In genomic region chr3:54048091-54048670, GRCm38 (mm10) we compare ENCODE assay signal across 23 mouse cellular contexts.
DNase-seq lines count a peak whose midpoint lies in the region; ATAC-seq and TF ChIP-seq lines count a peak whose summit lies in the region.
"Had no signal": no experiment of that assay in that cellular context is flagged by ENCODE, and none has a peak within 500 bp of the region (broad histone marks: within the 10 kb centered on the region; RNA-seq: fewer than 3 reads in every experiment).

No protein-coding gene starts in this region.

- TF ChIP-seq CTCF in brain, embryonic 14.5 days (IDR thresholded peaks at IDR 0.05; ENCODE audit: borderline replicate concordance, extremely low read depth, insufficient read depth, insufficient read length): no peak

- no peak overlapping the region for H3K9ac ChIP-seq in forebrain, embryonic 15.5 days (replicated peaks)
- H3K9ac ChIP-seq: embryonic facial prominence, embryonic 13.5 days; embryonic facial prominence, embryonic 15.5 days had no signal

- no peak; the same call in 1 of the 2 replicates for ATAC-seq in forebrain, embryonic 15.5 days (replicated peaks)
- ATAC-seq: activated CD4-positive, CD25-positive, alpha-beta regulatory T cell, adult 4 months; Patski had no signal

- DNase-seq in forebrain, embryonic 10.5 days (ENCODE audit: extremely low spot score, low spot score): no peak
- DNase-seq in ES-CJ7 (ENCODE audit: low read depth, low spot score) (peak; percentile 57), R1 (ENCODE audit: low read depth, low spot score) (peak; percentile 65)
- DNase-seq in brain, embryonic 14.5 days (ENCODE audit: low read depth): peak; percentile 37
- DNase-seq in left cerebral cortex, adult 11 months (ENCODE audit: low spot score): no peak
- DNase-seq in kidney, postnatal 4 days: no peak
- DNase-seq: adrenal gland, adult 8-10 months; adrenal gland, postnatal 14 days; adrenal gland, postnatal 36 days; cerebellum, adult 11 months; cerebellum, adult 18-20 months; cerebellum, adult 8-10 months; cerebellum, adult 9-11 months; cerebellum, postnatal 14 days; cerebellum, postnatal 36 days; embryo, embryonic 11 days had no signal

- no peaks in the 10 kb centered on the region for H3K9me3 ChIP-seq in forebrain, embryonic 15.5 days
- no peaks in the 10 kb centered on the region for H3K9me3 ChIP-seq in forebrain, embryonic 10.5 days
- H3K9me3 ChIP-seq: embryonic facial prominence, embryonic 13.5 days; embryonic facial prominence, embryonic 15.5 days had no signal

- no peaks in the 10 kb centered on the region for H3K27me3 ChIP-seq in forebrain, embryonic 15.5 days
- H3K27me3 ChIP-seq in forebrain, embryonic 10.5 days (ENCODE audit: poor library complexity, severe bottlenecking): no peaks in the 10 kb centered on the region
- H3K27me3 ChIP-seq: embryonic facial prominence, embryonic 13.5 days; embryonic facial prominence, embryonic 15.5 days had no signal

- H3K4me2 ChIP-seq in forebrain, embryonic 15.5 days (replicated peaks): no peak overlapping the region
- H3K4me2 ChIP-seq: embryonic facial prominence, embryonic 13.5 days; embryonic facial prominence, embryonic 15.5 days had no signal

- peaks cover 14% of the 10 kb centered on the region for H3K4me1 ChIP-seq in forebrain, embryonic 15.5 days
- no peaks in the 10 kb centered on the region for H3K4me1 ChIP-seq in forebrain, embryonic 10.5 days
- H3K4me1 ChIP-seq: embryonic facial prominence, embryonic 13.5 days; embryonic facial prominence, embryonic 15.5 days had no signal

- no peak for TF ChIP-seq POLR2A in brain, embryonic 14.5 days (IDR thresholded peaks at IDR 0.05; ENCODE audit: borderline replicate concordance, extremely low read depth, insufficient read depth, insufficient read length, poor library complexity, severe bottlenecking)

- no peaks in the 10 kb centered on the region for H3K36me3 ChIP-seq in forebrain, embryonic 15.5 days
- H3K36me3 ChIP-seq in forebrain, embryonic 10.5 days (replicated peaks): no peaks in the 10 kb centered on the region
- H3K36me3 ChIP-seq: embryonic facial prominence, embryonic 13.5 days; embryonic facial prominence, embryonic 15.5 days; G1E had no signal

- H3K27ac ChIP-seq in forebrain, embryonic 15.5 days (replicated peaks): 0 out of 2 replicates have a peak overlapping the region, but pooled peaks have one; percentile 29
- H3K27ac ChIP-seq in forebrain, embryonic 10.5 days: no peak overlapping the region
- H3K27ac ChIP-seq: embryonic facial prominence, embryonic 13.5 days; embryonic facial prominence, embryonic 15.5 days had no signal

- no peak overlapping the region for H3K4me3 ChIP-seq in forebrain, embryonic 15.5 days
- H3K4me3 ChIP-seq in forebrain, embryonic 10.5 days: no peak overlapping the region
- H3K4me3 ChIP-seq: embryonic facial prominence, embryonic 13.5 days; embryonic facial prominence, embryonic 15.5 days; erythroblast, embryonic 14.5 days had no signal

- 56% methylated on average over 3 of the region's 3 CpGs for WGBS in forebrain, embryonic 15.5 days
- WGBS in forebrain, embryonic 10.5 days: 74% methylated on average over 3 of the region's 3 CpGs

Comparison
In these comparisons a context has a peak if more than half of its experiments do, and no peak if none do; other contexts are left out.
1. DNase-seq: peak in ES-CJ7 (single experiment), R1 (single experiment) and brain, embryonic 14.5 days (single experiment); none in forebrain, embryonic 10.5 days (single experiment), left cerebral cortex, adult 11 months (single experiment) and kidney, postnatal 4 days (0 of 2).